Mouse (Mus musculus): Measurements from ENCODE around the gene Flt3. TPM values are rescaled to one million over a fixed set of nuclear protein-coding genes. Genes with fewer than 3 reads are reported as not detected.

Gene Flt3
- total RNA-seq (2021), result 1 to 10 TPM; 4.7 to 5.3 TPM

DNA sequence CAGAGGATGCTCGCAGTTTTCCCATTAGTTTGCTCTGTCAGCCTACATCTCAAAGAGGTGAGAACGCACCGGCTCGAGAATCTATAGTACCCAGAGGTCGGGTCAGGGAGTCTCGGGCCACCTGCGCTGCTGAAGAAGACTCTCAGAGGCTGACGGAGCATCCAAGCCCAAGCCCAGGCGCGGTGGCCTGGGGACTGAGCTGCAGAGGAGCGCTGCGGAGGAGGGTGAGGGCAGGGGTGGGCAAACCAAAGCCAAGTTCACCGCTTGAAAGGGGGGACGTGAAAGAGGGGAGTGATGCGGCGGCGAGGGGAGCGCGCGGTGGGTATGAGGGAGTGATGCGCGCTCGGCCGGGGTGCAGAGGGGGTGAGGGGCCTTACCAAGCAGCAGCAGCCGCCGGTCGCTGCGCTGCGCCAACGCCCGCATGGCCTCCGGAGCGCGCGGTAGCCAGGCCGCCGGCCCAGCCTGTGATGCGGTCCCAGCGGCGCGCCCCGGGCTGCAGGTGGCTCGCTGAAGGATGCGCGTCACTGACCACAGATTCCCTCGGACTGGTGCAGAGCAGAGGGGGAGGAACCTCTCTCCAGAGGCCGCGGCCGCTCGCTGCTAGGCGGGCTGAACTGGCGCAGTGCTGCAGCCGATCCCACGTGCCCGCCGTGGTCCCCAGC, at the start of gene Flt3:
TSS of gene Flt3 (minus strand) at position 647 of the 662 bp plus-strand sequence.
- DNase-seq (ENCODE audit: low spot score in 2 of 2), result peak in 1 of 2 experiments; percentile 37
- intact Hi-C loops (cut with DNase I), result loop anchor here (5.0 to 10.0 kb wide), 2 partner anchors 447 to 545 kb away; no protein-coding TSS in a partner anchor

DNA sequence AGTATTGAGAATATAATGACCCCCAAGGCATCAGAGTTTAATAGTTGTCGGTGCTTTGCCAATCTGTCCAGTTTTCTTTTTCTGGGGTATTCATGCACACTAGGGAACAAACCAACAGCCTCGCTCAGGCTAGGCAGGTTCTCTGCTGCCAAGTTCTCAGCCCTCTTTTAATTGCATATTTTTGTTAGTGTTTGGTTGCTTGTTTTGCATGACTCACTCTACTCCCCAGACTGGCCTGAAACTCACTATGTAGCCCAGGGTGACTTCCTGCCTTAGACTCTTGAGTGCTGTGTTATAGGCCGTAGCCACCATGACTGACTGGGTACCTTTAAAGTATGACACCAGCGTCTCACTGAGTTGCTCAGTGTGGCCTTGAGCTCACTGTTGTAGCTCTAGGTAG, 48.6 kb upstream of the Flt3 start:
- DNase-seq (ENCODE audit: low spot score in 2 of 2), result no peak
- intact Hi-C loops (cut with DNase I), result no loop called here

DNA sequence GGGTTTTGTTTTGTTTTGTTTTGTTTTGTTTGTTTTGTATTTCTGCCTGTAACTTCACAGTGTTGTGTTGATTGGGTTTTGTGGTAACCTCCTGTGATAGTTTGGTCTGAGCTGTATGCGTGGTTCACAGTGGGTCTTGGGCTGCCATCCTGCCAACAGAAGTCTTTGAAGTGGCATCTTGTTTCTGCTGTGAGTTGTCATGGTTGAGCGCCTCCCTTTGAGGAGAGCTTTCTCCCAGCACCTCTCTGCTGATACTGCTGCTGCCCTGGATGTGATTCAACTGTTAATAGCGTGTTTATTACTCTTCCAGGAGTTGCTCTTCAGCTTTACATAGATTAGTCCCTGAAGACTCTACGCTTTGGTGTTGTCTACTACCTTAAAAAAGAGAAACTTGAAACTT, 48.2 kb upstream of the Flt3 start:
- intact Hi-C loops (cut with DNase I), result no loop called here
- DNase-seq (ENCODE audit: low spot score in 2 of 2), result no peak

DNA sequence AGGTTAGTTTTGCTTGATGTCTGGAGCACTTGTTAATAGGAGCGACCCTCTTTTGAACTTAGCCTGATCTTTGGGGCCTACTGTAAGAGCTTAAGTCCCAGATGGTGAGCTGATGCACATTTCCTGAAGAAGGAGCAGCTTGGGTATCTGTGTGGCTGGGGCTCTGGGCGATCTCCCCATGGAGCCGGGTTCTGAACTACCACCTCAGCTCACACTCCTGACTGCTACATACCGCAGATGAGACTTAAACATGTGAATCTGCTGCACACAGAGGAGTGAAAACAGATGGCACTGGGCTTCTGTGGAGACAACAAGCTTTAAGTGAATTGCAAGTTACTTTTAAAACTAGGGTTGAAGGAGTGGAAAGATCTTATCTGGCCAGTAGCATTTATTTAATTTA, 45.0 kb upstream of the Flt3 start:
- peak in 1 of 2 experiments; percentile 74 for DNase-seq (ENCODE audit: low spot score in 2 of 2)
- intact Hi-C loops (cut with DNase I), result no loop called here

- no peak for DNase-seq (ENCODE audit: low spot score in 2 of 2)
- intact Hi-C loops (cut with DNase I), result no loop called here
These were observed 44.5 kb upstream of the Flt3 start for GRCm38 (mm10) chr5:147444757-147445156.

DNA sequence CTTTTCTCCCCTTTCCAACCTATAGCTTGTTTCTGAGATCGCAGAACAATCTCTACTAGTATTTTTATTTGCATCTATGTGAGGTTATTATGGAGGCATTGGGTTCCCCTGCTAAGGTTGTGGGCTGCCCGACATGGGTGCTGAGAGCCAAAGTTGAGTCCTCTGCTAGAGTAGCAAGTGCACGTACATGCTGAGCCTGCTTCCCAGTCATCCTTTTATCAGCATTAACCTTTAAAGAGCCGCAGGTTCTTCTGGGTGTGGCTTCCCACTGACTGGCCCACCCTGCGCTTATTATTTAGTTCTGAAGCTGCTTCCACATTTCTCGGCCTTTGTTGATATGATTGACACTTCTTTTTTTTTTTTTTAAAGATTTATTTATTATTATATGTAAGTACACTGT, 44.0 kb upstream of the Flt3 start:
- no peak for DNase-seq (ENCODE audit: low spot score in 2 of 2)
- intact Hi-C loops (cut with DNase I), result no loop called here

- intact Hi-C loops (cut with DNase I), result no loop called here
- no peak for DNase-seq (ENCODE audit: low spot score in 2 of 2)
These were observed 42.5 kb upstream of the Flt3 start for GRCm38 (mm10) chr5:147442741-147443140.

- intact Hi-C loops (cut with DNase I), result no loop called here
These were observed 41.7 kb upstream of the Flt3 start for GRCm38 (mm10) chr5:147441979-147442378.

GRCm38 (mm10) chr5:147440996-147441507, 40.8 kb upstream of the Flt3 start:
- DNase-seq (ENCODE audit: low spot score in 2 of 2), result no peak

More at GRCm38 (mm10) chr5:147441979-147442378, 41.7 kb upstream of the Flt3 start:
- no peak for DNase-seq (ENCODE audit: low spot score in 2 of 2)

GRCm38 (mm10) chr5:147436491-147436890, 36.2 kb upstream of the Flt3 start:
- DNase-seq (ENCODE audit: low spot score in 2 of 2), result no peak
- intact Hi-C loops (cut with DNase I), result no loop called here

More at GRCm38 (mm10) chr5:147440996-147441507, 40.8 kb upstream of the Flt3 start:
- intact Hi-C loops (cut with DNase I), result no loop called here

GRCm38 (mm10) chr5:147435751-147436150, 35.5 kb upstream of the Flt3 start:
- intact Hi-C loops (cut with DNase I), result no loop called here

GRCm38 (mm10) chr5:147435224-147435623, 34.9 kb upstream of the Flt3 start:
- no peak for DNase-seq (ENCODE audit: low spot score in 2 of 2)
- intact Hi-C loops (cut with DNase I), result no loop called here

More at GRCm38 (mm10) chr5:147435751-147436150, 35.5 kb upstream of the Flt3 start:
- DNase-seq (ENCODE audit: low spot score in 2 of 2), result no peak

GRCm38 (mm10) chr5:147432927-147433326, 32.6 kb upstream of the Flt3 start:
- no peak for DNase-seq (ENCODE audit: low spot score in 2 of 2)
- intact Hi-C loops (cut with DNase I), result loop anchor here (2.0 kb wide), 1 partner anchor 100 kb away; no protein-coding TSS in a partner anchor

DNA sequence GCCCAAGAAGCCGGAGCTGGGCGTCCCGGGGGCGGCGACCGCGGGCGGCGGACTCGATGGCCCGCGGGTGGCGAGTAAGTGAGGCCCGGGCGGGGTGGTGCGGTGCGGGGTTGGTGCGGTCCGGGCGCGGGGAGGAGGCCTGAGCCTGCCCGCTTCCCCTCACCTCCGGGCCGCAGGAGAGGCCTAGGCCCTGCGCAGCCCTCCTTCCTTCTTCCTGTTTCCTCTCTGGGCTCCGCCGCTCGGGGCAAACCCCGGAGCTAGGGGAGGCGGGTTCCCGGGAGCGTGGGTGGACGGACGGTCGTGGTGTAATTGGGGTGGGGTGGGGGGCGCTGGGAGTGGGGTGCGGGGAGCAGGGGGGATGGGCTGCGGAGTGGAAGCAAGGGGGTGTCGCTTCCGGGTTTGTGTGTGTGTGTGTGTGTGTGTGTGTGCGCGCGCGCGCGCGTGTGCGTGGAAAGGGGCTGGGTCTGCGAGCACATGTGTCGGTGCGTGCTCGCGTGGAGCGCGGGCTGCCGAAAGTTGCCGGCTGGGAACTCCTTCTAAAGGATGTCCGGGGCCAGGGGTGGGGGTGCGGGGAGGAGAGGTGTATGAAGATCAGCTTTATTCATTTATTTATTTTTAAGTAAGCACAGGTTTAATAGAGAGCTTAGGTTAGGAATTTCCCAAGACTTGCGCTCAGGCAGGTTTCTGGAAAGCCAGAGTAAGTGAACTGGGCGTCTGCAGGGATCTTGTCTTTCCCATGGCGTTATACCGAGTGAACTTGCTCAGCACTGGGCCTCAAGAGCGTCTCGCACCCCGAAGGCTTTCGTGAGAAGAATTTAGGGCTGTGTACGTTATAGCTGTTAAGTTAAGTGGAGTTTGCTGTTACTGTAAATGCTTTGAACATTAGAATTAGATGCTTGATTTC, 30.9 kb upstream of the Flt3 start:
- DNase-seq (ENCODE audit: low spot score in 2 of 2), result peak; percentile 67 to 71
- intact Hi-C loops (cut with DNase I), result loop anchor here (1.0 kb wide), 1 partner anchor 429 kb away; the partner anchor contains the start of gene Pomp

DNA sequence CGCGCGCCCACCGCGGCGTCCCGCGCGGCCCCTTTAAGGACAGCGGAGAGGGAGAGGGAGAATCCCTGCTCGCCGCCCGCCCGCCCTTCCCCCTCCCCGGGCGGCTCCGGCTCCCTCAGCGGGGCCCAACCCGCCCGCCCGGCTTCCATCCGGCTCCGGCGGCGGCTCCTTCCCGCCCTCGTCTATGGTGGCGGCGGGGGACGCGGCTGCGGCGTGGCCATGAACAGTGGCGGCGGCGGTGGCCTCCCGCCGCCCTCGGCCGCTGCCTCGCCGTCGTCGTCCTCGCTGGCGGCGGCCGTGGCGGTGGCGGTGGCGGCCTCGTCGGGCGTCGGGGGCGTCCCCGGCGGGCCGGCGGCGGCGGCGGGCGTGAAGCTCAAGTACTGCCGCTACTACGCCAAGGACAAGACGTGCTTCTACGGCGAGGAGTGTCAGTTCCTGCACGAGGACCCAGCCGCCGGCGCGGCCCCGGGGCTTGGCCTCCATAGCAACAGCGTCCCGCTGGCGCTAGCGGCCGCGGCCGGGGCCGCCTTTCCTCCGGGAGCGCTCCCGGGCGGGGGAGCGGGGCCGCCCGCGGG, 30.2 kb upstream of the Flt3 start:
- peak in 1 of 2 experiments; percentile 43 for DNase-seq (ENCODE audit: low spot score in 2 of 2)
- intact Hi-C loops (cut with DNase I), result loop anchor here (1.0 kb wide), 1 partner anchor 430 kb away; the partner anchor contains the start of gene Pomp

GRCm38 (mm10) chr5:147429535-147430305, 29.4 kb upstream of the Flt3 start, which contains the start of gene Pan3:
Gene Pan3, plus strand, starts transcription at chr5:147430161.
- intact Hi-C loops (cut with DNase I), result loop anchor here (1.0 kb wide), 1 partner anchor 431 kb away; the partner anchor contains the start of gene Pomp
- DNase-seq (ENCODE audit: low spot score in 2 of 2), result peak; percentile 96

DNA sequence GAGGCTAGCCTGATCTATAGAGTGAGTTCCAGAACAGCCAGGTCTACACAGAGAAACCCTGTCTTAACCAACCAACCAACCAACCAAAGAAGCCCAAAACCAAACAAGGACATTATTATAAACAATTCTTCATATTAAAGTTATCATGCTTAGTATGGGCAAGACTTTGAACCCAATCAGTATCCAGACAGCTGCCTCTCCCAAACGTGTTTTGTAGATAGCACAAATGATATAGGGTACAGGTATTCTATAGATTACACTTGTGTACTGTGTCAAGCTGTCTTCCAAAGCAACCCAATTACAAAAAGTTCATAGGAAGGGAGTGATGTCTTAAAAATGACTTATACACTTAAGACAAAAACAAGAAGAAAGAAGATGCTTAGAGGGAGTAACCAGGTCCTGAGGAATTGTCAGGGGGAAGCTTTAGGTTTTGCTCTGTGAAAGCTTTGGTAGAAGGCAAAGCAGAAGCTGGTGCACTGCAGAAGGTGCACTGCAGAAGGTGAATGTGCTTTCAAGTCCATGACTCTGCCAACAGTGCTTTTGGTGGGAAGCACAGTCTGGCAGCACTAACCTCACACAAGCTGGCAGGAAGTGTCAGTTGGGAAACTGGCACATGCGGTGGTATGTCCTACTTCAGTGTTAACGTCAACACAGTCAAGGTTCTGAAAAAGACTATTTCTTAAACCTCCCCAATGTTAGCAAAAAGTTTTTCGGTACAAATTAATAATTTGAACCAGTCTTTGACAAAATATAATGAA, 25.9 kb upstream of the Flt3 start:
- DNase-seq (ENCODE audit: low spot score in 2 of 2), result no peak
- intact Hi-C loops (cut with DNase I), result no loop called here

DNA sequence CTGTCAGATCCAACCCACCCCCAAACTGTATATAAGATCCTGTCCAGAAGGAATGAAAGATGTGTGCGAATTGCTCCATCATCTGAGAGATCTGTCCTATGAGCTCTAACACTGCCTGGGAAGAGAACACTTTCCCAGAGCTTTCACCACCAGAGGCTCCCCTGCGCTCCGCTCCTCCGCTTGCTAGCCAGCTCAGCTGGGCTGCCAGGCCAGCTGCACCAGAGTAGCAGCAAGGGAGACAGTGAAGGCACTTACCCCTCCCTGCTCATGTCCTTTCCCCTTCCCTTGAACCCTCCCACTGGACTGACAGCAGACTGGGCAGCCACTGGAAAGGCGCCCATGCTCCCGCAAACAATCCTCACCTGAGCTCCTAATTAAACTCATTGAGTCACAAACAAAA, 23.3 kb upstream of the Flt3 start:
- no peak for DNase-seq (ENCODE audit: low spot score in 2 of 2)
- intact Hi-C loops (cut with DNase I), result no loop called here
